Mouse (Mus musculus) activated CD4-positive, CD25-positive, alpha-beta regulatory T cell, adult 4 months (primary cell): Measurements from ENCODE around the gene Gsx1. TPM values are rescaled to one million over a fixed set of nuclear protein-coding genes. Genes with fewer than 3 reads are reported as not detected.
A peak's percentile ranks its signal among the peaks of the same experiment; 100 is the strongest.

Experiments used
- ATAC-seq: one replicate; pipeline ENCODE4 v1.8.0; 2017
- polyA plus RNA-seq, 2 experiments: library from polyadenylated mRNA; unstranded; fragments of 100-300 nt; shearing (Covaris generic); gene quantifications; one replicate each; pipeline ENCODE4 v1.2.1; 2017

The Gsx1 gene
- polyA plus RNA-seq, 2 experiments from 2014 or later = not detected

- no peak for ATAC-seq
These were observed 19.4 kb downstream of the Gsx1 start for GRCm38 (mm10) chr5:147207852-147208251.

GRCm38 (mm10) chr5:147208471-147208870, 20.0 kb downstream of the Gsx1 start:
- no peak for ATAC-seq

GRCm38 (mm10) chr5:147227354-147228112, 39.0 kb downstream of the Gsx1 start:
- peak; percentile 40 for ATAC-seq

GRCm38 (mm10) chr5:147235406-147236309, 47.2 kb downstream of the Gsx1 start:
- ATAC-seq = no peak

Other genes with a start within 250 kb of the Gsx1 start
- gene Gtf3a, start 240.0 kb upstream of the Gsx1 start, polyA plus RNA-seq = 10 to 100 TPM; 35.6 to 46.4 TPM
- gene Mtif3, start 224.9 kb upstream of the Gsx1 start, polyA plus RNA-seq = 10 to 100 TPM; 44.0 to 45.0 TPM
- 10 to 100 TPM; 19.3 to 24.8 TPM for gene Lnx2, start 112.1 kb upstream of the Gsx1 start, polyA plus RNA-seq
- 100 to 1,000 TPM; 179 to 194 TPM for gene Polr1d, start 111.6 kb upstream of the Gsx1 start, polyA plus RNA-seq
- gene Pdx1, start 81.3 kb downstream of the Gsx1 start, polyA plus RNA-seq = not detected
- gene Cdx2, start 118.6 kb downstream of the Gsx1 start, polyA plus RNA-seq = not detected
- not detected for gene Urad, start 133.7 kb downstream of the Gsx1 start, polyA plus RNA-seq
- under 1 TPM in 1 of 2 experiments, not detected in 1; 0.13 TPM for gene Flt3, start 211.8 kb downstream of the Gsx1 start, polyA plus RNA-seq
- gene Pan3, start 241.5 kb downstream of the Gsx1 start, polyA plus RNA-seq = 100 to 1,000 TPM; 135 to 188 TPM